Comparison of ENCODE assay signal across 9 mouse cellular contexts in genomic region chr11:88523921-88524320, GRCm38 (mm10).
DNase-seq lines count a peak whose midpoint lies in the region; ATAC-seq and TF ChIP-seq lines count a peak whose summit lies in the region.
"Had no signal": no experiment of that assay in that cellular context is flagged by ENCODE, and none has a peak within 500 bp of the region (broad histone marks: within the 10 kb centered on the region; RNA-seq: fewer than 3 reads in every experiment).

No protein-coding gene starts in this region.

- H3K9me3 ChIP-seq in kidney, embryonic 14.5 days (ENCODE audit: control insufficient read depth, low read length): no peaks in the 10 kb centered on the region
- no peaks in the 10 kb centered on the region for H3K9me3 ChIP-seq in heart, embryonic 15.5 days (replicated peaks)

- H3K4me1 ChIP-seq in kidney, adult 2 months (ENCODE audit: control insufficient read depth, insufficient read depth, low read length): peaks cover 32% of the 10 kb centered on the region
- H3K4me1 ChIP-seq in kidney, embryonic 14.5 days (ENCODE audit: control insufficient read depth, insufficient read depth, low read length): peaks cover 61% of the 10 kb centered on the region
- peaks cover 80% of the 10 kb centered on the region for H3K4me1 ChIP-seq in heart, embryonic 15.5 days (replicated peaks)

- no peak for ATAC-seq in kidney, embryonic 14.5 days (ENCODE audit: low FRiP score, low TSS enrichment)
- ATAC-seq in heart, embryonic 15.5 days (replicated peaks; ENCODE audit: insufficient number of reproducible peaks, insufficient read depth, low FRiP score, low read depth): peak; percentile 70

- H3K9ac ChIP-seq in kidney, embryonic 14.5 days (ENCODE audit: low read depth, low read length): no peak overlapping the region
- H3K9ac ChIP-seq in heart, embryonic 15.5 days: no peak overlapping the region

- no peak for TF ChIP-seq CTCF in kidney, adult 2 months (conservative IDR thresholded peaks at IDR 0.05; ENCODE audit: insufficient read depth, insufficient read length, low read depth, low read length)

- no peak overlapping the region for H3K4me2 ChIP-seq in kidney, embryonic 14.5 days (replicated peaks; ENCODE audit: low read depth, low read length)
- 0 out of 2 replicates have a peak overlapping the region, but pooled peaks have one; percentile 14 for H3K4me2 ChIP-seq in heart, embryonic 15.5 days

- TF ChIP-seq POLR2A in kidney, adult 2 months (IDR thresholded peaks at IDR 0.05; ENCODE audit: low read depth, low read length): no peak

- WGBS in kidney, adult 2 months: 48% methylated on average over 4 of the region's 4 CpGs
- 34% methylated on average over 4 of the region's 4 CpGs for WGBS in kidney, embryonic 14.5 days
- 15% methylated on average over 4 of the region's 4 CpGs for WGBS in heart, embryonic 15.5 days

- H3K27ac ChIP-seq in kidney, adult 2 months (ENCODE audit: insufficient read depth, low read depth, low read length): no peak overlapping the region
- H3K27ac ChIP-seq in kidney, embryonic 14.5 days (ENCODE audit: low read depth, low read length): no peak overlapping the region
- peak overlapping the region; percentile 89 for H3K27ac ChIP-seq in heart, embryonic 15.5 days

- H3K4me3 ChIP-seq in kidney, adult 2 months (ENCODE audit: insufficient read depth, low read depth, low read length): no peak overlapping the region
- no peak overlapping the region for H3K4me3 ChIP-seq in kidney, embryonic 14.5 days (ENCODE audit: low read length)
- H3K4me3 ChIP-seq in heart, embryonic 15.5 days: no peak overlapping the region
- H3K4me3 ChIP-seq: erythroblast, embryonic 14.5 days had no signal

- H3K27me3 ChIP-seq in kidney, adult 2 months (replicated peaks; ENCODE audit: control insufficient read depth, insufficient read depth, low read length): no peaks in the 10 kb centered on the region
- H3K27me3 ChIP-seq in kidney, embryonic 14.5 days (ENCODE audit: control insufficient read depth, insufficient read depth, low read length): no peaks in the 10 kb centered on the region
- H3K27me3 ChIP-seq in heart, embryonic 15.5 days: no peaks in the 10 kb centered on the region

- peak; percentile 61 for DNase-seq in kidney, adult 2 months
- peak; percentile 59 to 82 for DNase-seq in adrenal gland, postnatal 36 days
- peak; percentile 27 for DNase-seq in lung, postnatal 14 days
- DNase-seq in retina, postnatal 1 day: no peak
- DNase-seq in frontal cortex, postnatal 10 days (ENCODE audit: low spot score in 2 of 2): no peak
- no peak for DNase-seq in spleen, postnatal 36 days (ENCODE audit: low spot score in 2 of 2)

- H3K36me3 ChIP-seq in kidney, adult 2 months (ENCODE audit: control insufficient read depth, insufficient read depth, low read length): no peaks in the 10 kb centered on the region
- H3K36me3 ChIP-seq in kidney, embryonic 14.5 days (ENCODE audit: control insufficient read depth, insufficient read depth, low read length): no peaks in the 10 kb centered on the region
- H3K36me3 ChIP-seq in heart, embryonic 15.5 days: no peaks in the 10 kb centered on the region

Comparison
In these comparisons a context has a peak if more than half of its experiments do, and no peak if none do; other contexts are left out.
1. DNase-seq: peak in kidney, adult 2 months (single experiment), adrenal gland, postnatal 36 days (2 of 2) and lung, postnatal 14 days (single experiment); none in retina, postnatal 1 day (single experiment), frontal cortex, postnatal 10 days (0 of 2) and spleen, postnatal 36 days (0 of 2).